Mouse (Mus musculus) mouse trophoblast stem cell (cell line): Measurements from ENCODE around the gene Slc7a4.

Experiments used
- in situ Hi-C, 2 experiments: fragments of 300-500 bp; cut with MseI, MboI; formaldehyde crosslinking; loops; 2 replicates in 1 of 2; 3 replicates in 1 of 2; pipeline ENCODE4 v1.15.1; 2025

Slc7a4 gene

DNA sequence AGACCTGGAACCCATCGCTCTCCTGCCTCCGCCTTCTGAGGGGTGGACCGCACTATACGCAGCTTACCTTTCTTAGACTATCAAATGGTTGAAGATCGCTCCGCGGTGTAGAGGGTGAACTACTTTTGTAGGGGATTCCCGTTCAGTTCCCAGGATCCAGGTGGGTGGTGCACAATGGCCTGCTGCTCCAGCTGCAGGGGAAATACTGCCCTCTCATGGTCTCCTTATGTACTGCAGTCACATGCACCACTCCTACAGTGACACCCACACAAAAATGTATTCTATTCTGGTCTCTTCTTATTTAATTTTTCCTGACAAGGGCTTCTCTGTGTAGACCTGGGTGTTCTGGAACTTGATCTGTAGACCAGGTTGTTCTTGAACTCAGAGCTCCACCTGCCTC lies at the start of gene Slc7a4:
Gene Slc7a4 (minus strand): TSS at position 151 of the 400 bp plus-strand sequence.
- in situ Hi-C loops: no loop called here

DNA sequence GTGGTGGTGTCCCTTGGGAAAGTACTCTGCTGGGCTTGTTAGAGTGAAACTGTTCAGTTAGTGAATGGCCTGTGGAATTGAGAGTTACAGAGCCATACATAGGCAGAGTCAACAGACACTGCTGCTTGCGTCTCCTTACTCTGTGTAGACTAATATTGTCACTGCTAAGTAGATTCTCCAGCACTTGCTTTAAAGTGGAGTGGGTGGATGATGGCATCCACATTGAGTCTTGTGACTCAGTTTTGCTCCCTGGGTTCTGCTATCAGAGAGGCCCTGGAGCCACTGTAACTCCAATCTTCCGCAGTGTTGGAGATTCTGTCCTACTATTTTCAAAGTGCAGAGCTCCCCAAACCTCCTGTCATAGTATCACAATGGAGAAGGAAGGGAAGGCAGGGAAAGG lies 49.6 kb upstream of the Slc7a4 start:
- in situ Hi-C loops: no loop called here

DNA sequence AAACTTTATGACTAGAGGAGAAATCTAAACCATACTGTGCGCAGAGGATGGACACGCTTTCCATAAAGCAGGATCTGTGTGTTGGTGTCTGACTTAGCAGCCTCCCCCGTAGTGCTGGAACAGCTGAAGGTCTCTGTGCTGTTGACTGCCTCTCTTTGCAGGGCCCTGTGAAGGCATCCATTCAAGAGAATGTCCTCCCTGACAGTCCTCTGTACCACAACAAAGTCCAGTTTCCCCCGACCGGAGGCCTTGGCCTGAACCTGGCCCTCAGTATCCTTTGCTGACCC lies 43.2 kb upstream of the Slc7a4 start:
- in situ Hi-C loops: no loop called here

DNA sequence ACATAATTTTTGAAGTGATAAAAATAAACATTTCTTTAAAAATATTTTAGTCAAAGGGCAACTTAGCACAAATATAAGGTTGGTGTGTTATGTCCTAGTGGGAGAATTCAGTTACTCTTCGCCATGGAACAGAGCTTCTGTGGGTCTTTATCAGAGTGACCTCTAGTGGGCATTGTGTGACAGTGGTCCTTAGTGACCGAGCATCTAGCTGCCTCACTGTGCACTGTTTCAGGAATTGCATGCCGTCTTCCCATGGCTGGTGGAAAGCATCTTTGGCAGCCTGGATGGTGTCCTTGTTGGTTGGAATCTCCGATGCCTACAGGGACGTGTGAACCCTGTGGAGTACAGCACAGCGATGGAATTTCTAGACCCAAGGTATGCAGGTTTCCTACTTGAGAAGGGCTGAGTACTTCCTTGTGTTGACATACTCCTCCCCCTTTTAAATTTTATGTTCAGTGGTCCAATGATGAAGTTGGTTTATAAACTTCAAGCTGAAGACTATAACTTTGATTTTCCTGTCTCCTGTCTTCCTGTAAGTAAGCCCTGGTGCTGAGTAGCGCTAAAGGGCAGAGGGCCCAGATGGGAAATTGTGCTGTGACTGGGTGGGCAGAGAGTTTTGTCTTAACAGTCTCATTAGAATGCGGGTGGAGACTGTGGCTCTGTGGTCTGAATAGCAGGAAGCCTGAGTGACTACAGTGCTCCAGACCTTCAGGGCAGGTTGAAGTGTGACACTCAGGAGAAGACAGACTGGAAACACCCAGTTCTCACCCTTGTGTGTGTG lies 42.7 kb upstream of the Slc7a4 start:
- in situ Hi-C loops: no loop called here

DNA sequence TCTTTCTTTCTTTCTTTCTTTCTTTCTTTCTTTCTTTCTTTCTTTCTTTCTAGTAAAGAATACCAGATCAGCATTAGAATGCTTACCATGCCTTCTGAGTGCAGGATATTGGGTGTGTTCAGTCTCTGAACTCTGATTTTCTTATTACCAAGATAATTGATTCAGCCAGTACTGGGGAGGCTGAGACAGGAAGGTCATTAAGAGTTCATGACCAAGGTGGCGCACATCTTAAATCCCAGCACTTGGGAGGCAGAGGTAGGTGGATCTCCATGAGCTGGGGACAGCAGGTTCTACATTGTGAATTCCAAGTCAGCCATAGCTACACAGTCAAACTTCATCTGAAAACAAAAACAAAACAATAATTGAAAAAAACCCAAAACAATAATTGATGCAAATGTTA lies 38.9 kb upstream of the Slc7a4 start:
- in situ Hi-C loops: no loop called here

DNA sequence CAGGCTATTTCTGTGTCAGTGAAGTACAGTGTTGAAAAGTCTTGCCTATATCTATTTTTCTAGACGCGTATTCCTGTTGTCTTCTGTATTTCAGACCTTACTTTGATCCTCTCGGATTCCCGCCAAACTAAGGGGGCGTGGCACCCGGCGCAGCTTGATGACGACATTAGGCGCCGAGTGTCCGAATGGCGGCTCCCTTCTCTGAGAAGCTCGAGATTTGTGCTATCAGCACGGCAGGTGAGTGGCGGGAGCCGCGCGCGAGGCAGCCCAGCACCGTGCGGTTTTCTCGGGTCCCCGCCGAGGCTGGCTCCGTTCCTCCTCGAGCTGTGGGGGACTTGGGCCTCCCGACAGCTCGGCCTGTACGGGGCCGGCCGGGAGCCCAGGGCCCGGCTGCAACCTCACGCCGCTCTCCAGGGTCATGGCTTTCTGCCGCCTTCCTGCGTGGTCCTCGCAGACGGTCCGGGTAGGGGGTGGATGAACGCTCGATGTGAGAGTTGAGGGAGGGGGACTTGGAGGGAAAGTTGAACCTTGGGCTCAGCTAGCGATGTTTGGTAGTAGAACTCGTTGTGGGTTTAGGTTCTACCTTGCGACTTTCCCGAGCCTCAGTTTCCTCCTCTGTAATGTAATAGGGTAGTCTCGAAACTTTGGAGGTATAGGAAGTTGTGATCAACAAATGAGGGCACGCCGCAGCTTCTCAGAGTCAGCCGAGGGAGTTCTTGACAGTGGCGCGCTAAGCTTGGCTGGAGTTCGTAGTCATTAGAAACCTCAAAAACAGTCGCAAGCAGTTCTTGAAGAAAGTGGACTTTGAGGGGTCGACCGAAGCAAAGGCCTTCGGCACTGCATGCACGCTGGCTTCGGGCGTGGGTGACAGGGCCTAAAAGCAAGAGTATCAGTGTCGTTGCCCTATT lies 36.4 kb upstream of the Slc7a4 start, which contains the start of gene Smpd4:
Gene Smpd4 (plus strand): TSS at position 157 of the 908 bp plus-strand sequence.
- in situ Hi-C loops: loop anchor here in 1 of 2 experiments (5.0 kb wide), 1 partner anchor 67 kb away; no protein-coding TSS in a partner anchor

DNA sequence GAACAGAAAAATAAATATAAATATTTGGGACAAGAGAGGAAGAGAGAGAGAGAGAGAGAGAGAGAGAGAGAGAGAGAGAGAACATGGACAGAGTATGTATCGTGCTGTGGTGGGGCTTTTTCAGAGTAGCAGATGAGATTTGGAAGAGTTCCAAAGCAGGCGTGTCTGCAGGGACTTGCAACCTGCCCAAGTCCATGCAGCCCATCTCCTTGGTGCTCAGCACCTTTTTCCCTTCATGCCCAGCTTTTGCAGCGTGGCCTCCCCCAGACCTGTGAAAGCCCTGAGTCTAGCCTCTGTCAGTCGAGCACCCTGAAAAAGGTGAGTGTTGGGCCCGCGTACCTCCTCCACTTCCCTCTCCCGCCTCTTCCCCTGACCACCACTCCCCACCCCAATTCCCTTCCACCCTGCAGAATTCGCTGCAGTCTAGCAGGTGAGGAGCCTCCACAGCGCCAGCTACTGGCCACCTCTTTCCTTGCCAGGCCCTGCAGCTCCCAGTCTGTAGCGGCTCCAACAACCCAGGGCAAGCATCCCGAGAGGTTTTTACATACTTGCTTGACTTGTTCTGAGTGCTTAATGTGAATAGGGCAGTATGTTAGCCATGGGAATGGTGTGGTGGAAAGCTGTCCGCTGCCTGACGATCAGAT lies 35.0 kb upstream of the Slc7a4 start:
- in situ Hi-C loops: loop anchor here in 1 of 2 experiments (5.0 kb wide), 1 partner anchor 66 kb away; no protein-coding TSS in a partner anchor

DNA sequence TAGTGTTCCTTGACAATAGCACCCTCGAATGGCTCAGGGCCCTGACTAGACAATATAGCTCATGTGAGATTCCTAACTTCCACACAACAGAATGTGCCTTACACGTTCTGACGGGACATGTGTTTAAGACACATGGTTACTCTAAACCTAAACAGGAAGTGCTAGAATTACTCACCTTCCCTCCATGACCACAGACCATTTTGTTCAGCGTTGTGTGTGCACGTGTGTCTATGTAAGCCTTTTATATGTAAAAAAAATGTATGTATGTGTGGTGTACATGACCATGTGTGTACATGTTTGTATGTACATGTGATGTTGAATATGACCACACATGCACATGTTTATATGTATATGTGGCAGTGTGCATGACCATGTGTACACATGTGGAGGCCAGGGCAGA lies 33.2 kb upstream of the Slc7a4 start:
- in situ Hi-C loops: loop anchor here in 1 of 2 experiments (5.0 kb wide), 1 partner anchor 64 kb away; no protein-coding TSS in a partner anchor

DNA sequence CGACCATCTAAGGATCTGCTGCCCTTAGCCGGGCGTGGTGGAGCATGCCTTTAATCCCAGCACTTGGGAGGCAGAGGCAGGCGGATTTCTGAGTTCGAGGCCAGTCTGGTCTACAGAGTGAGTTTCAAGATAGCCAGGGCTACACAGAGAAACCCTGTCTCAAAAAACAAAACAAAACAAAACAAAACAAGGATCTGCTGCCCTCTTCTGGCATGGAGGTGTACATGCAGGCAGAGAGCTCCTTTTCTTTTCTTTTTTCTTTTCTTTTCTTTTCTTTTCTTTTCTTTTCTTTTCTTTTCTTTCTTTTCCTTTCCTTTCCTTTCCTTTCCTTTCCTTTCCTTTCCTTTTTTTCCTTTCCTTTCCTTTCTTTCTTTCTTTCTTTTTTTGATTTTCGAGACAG lies 31.7 kb upstream of the Slc7a4 start:
- in situ Hi-C loops: loop anchor here in 1 of 2 experiments (5.0 kb wide), 1 partner anchor 62 kb away; no protein-coding TSS in a partner anchor

DNA sequence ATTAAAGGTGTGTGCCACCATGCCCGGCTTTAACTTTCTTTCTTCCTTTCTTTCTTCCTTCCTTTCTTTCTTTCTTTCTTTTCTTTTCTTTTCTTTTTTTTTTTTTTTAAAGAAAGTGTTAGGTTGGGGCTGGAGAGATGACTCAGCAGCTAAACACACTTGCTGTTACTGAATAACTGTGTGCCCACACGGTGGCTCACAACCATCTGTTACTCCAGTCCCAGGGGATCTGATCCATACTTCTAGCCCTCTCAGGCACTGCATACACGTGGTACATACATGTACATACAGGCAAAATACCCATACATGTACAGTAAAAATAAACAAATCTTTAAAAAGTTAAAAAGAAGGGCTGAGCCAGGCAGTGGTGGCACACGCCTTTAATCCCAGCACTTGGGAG lies 28.4 kb upstream of the Slc7a4 start:
- in situ Hi-C loops: no loop called here

DNA sequence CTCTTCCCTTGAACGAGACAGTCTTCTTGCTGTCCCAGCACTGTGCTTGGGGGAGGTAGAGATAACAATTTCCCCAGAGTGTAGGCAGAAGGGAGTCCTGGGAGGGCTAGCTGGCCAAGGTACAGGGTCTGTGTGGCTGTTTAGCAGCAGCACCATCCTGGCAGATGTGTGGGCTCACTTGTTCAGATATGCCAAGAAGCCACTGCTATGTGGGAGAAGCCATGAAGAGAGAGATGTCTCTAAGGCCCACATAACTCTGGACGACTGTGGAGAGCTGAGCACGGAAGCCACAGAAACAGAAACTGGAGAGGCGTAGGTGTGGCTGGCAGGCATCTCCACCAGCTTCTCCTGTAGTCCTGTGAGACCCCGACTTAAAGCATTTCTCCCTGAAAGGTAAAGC lies 22.7 kb upstream of the Slc7a4 start:
- in situ Hi-C loops: no loop called here

DNA sequence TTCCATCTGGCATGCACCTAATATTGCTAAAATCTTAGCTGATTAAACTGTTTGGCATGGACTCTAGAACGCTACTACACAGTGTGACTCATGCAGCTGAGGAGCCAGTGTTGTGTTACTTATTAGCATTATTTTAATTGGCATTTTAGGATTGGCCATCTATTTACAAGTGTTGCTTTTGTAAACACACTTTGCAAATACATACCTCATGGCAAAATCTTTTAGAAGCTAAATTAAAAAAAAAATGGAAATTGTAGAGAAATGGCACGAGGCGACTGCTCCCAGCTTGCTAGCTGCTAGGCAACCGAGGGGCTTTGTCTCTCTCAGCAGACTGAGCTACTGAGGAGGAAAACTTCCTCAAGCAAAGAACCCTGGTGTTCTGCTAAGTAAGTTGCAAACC lies 21.9 kb upstream of the Slc7a4 start:
- in situ Hi-C loops: no loop called here

DNA sequence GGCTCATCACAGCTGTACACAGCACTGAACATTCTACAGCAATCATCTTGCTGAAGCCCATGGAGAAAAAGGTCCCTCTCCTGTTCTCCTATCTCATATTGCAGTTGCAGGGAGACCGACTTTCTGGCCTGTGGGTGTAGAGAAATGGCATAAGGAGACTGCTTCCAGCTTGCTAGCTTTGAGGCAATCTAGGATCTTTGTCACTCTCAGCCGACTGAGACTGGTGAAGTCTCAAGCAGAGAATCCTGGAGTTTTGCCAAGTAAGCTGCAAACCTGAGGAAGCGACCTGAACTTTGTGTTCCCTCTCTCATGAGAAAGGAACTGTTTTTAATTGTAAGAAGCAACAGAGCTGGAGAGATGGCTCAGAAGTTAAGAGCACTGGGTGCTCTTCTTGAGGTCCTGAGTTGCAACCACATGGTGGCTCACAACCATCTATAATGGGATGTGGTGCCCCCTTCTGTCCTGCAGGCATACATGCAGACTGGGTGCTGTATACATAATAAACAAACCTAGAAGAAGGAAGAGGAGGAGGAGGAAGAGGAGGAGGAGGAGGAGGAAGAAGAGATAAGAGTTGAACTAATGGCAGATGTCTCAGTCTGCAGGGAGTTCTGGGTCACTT lies 18.0 kb upstream of the Slc7a4 start:
- in situ Hi-C loops: no loop called here

DNA sequence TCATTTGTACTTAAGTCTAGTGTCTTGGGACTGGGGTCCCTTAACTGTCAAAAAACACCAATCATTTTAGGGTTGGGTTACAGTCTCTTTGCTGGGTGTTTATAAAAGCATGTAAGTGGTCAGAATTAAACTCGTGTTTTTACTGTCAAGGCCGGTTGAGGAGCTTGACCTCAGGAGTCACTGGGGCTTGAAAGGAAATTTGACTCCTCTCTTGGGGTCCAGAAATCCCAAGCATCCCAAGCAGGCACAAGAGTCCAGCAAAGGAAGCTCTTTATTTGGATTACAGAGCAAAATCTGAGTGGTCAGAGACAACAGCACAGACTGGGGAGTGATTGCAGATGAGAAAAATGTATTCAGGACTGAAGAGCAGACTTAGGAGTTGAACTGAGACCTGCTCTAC lies 7.7 kb upstream of the Slc7a4 start:
- in situ Hi-C loops: no loop called here

DNA sequence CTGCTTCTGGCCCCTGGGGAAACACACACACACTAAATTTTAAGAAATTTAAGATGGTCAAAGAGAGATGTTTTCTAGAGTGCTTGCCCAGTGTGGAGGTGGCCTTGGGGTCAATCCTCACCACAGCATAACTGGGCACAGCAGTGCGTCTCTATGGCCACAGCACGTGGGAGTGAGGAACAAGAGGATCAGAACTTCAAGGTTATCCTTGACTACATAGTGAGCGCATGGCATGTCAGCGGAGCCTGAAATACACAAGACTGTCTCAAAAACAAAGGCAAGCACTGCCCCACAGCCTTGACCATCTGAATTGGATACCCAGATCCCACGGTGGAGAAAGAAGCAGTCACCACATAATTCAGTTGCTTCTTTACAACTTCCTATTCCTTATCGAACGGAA lies 1.5 kb upstream of the Slc7a4 start:
- in situ Hi-C loops: no loop called here

DNA sequence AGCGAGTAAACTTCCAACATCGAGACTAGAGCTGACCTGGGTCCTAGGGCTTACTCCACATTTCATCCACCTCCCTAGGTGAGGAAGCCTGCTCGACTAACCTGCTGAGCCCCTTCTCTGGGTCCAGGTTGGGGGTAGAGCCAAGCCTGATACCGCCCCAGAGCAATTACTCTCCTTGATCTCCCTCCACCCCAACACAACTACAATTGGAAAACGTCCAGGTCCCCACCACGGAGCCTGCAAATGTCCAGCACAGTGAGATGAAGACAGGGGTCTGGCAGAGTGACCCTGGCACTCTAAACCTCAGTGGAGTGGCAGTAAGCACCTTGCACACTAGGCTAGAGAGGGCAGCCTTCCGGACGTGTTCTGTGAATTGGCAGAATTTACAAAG lies 6.2 kb downstream of the Slc7a4 start:
- in situ Hi-C loops: no loop called here

DNA sequence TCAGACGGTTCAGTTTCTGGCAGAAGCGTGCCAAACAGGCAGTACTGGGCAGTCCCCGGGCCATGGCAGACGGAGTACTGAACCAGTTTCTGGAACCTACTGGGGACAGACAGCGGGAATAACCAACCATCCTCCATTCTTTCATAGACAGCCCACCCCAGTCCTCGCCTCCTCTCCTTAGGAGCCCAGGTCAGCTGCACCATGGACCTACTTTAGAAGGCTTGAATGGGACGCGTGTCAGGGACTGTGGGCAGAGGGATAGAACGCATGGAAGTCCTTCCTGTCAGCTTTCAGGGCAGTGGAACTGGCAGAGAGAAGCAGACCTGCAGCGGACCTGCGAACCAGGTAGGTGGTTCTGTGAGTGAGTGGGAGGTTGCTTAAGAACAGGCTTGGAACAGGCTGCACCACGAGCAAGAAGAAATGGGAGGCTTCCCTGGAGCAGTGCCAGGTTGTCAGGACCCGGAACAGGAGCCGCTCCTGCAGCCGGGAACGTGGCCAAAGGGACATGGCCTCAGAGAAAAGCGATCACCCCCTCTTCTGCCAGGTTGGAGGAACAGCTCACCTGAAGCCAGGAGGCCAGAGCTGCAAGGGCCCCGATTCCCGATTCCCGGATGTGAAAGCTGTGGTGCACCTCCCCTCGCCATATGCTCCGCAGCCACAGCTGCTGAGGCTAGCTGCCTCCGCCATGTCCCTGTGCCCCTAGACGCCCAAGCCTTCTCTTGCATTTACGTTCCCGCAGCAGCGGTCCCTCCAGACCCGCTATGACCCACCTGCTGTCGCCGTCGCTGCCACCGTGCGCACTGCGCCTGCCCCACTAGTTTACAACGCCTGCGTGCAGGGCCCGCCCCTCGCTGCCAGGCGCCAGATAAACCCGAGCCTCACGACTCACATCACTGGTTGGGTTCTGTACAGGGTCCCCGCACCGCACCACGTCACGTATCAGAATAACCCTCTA lies 6.9 kb downstream of the Slc7a4 start:
- in situ Hi-C loops: no loop called here

DNA sequence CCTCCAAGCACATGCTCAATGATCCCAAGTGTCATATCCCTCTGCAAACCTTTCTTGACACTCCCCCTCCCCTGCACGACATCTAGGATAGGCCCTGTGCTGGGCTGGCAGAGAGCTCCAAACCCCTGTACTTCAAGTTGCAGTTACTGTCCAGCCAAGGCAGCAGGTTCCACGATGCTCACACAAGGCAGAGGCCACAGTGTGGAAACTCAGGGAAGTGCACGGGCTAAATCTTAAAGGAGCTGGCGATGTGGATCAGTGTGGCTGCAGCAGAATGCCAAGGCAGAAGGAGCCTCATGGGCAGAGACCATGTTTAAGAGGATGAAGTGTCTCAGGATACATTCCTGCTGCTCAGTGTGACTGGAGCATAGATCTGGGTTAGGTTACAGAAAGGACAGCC lies 16.8 kb downstream of the Slc7a4 start:
- in situ Hi-C loops: no loop called here

DNA sequence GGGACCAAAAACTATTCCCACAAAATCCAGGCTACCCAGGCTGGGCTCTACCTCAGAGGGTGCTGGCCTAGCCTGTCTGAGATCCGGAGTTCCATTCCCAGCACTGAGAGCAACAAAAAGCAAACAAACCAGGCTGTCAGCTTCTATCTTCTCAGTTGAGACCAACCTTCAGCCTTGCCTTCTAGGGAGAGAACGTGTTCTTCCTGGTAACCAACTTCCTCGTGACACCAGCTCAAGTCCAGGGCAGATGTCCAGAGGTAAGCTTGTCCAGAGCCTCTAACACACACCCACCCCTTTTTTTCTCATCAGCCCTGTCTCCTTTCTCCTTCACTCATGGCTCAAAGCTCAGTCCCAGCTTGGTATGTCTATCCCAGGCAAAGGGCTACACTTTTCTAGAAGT lies 18.2 kb downstream of the Slc7a4 start:
- in situ Hi-C loops: no loop called here

DNA sequence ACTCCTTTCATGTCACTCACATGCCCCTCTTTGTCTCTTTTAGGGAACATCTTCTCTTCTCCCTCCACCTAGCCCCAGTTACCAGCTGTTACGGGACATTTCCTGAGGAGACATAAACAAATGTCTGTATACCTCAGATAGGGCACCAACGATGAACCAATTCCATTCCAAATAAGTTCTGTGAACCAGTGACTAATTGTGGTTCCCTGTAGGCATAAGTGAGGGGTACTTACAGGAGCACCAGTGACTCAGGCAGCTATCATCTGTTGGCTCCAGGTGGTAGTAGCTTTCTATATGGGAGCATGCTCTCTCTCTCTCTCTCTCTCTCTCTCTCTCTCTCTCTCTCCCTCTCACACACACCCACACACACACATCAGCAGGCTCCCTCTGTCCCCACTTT lies 18.8 kb downstream of the Slc7a4 start:
- in situ Hi-C loops: no loop called here

DNA sequence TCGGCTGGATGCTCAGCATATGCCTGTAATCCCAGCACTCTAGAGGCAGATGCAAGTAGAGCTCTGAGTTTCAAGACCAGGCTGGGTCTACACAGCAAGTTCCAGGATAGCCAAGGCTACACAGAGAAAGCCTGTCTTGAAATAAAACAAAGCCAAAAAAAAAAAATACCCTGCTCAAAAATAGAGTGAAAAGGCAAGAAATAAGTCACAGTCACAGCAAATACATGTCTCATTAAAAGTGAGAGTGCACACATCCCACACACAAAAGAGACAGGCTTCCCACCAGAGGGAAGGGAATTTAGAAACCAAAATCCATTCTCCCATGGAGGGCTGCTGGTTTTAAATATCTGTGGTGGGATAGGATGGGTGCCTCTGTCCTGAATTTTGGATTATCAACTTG lies 19.4 kb downstream of the Slc7a4 start:
- in situ Hi-C loops: no loop called here
